ENCODE assay signal across 15 mouse cellular contexts in genomic region chr11:91131960-91132359, GRCm38 (mm10).
"Had no signal": no experiment of that assay in that cellular context is flagged by ENCODE, and none has a peak within 500 bp of the region (broad histone marks: within the 10 kb centered on the region; RNA-seq: fewer than 3 reads in every experiment).

No protein-coding gene starts in this region.

- H3K9ac ChIP-seq: kidney, embryonic 15.5 days; limb, embryonic 15.5 days; liver, embryonic 12.5 days; lung, embryonic 15.5 days; neural tube, embryonic 13.5 days; stomach, embryonic 15.5 days had no signal

- H3K27ac ChIP-seq: kidney, embryonic 15.5 days; limb, embryonic 15.5 days; liver, embryonic 12.5 days; lung, embryonic 15.5 days; macrophage; neural tube, embryonic 13.5 days; stomach, embryonic 15.5 days had no signal

- H3K9me3 ChIP-seq: kidney, embryonic 15.5 days; limb, embryonic 15.5 days; liver, embryonic 12.5 days; lung, embryonic 15.5 days; neural tube, embryonic 13.5 days; stomach, embryonic 15.5 days had no signal

- H3K36me3 ChIP-seq: kidney, embryonic 15.5 days; limb, embryonic 15.5 days; liver, embryonic 12.5 days; lung, embryonic 15.5 days; neural tube, embryonic 13.5 days; stomach, embryonic 15.5 days had no signal

- ATAC-seq: inflammation-experienced regulatory T-cells, adult 6 months; intestine, postnatal 0 days; liver, embryonic 12.5 days had no signal

- H3K27me3 ChIP-seq: kidney, embryonic 15.5 days; limb, embryonic 15.5 days; liver, embryonic 12.5 days; lung, embryonic 15.5 days; megakaryocyte, embryonic 14.5 days; neural tube, embryonic 13.5 days; stomach, embryonic 15.5 days had no signal

- H3K4me3 ChIP-seq: kidney, embryonic 15.5 days; limb, embryonic 15.5 days; liver, embryonic 12.5 days; lung, embryonic 15.5 days; megakaryocyte, embryonic 14.5 days; myocyte; neural tube, embryonic 13.5 days; stomach, embryonic 15.5 days had no signal

- H3K4me2 ChIP-seq: kidney, embryonic 15.5 days; limb, embryonic 15.5 days; liver, embryonic 12.5 days; lung, embryonic 15.5 days; neural tube, embryonic 13.5 days; stomach, embryonic 15.5 days had no signal

- DNase-seq: lung, postnatal 14 days; retina, postnatal 1 day; thymus, adult 2 months; thymus, postnatal 36 days had no signal

- H3K4me1 ChIP-seq: limb, embryonic 15.5 days; liver, embryonic 12.5 days; lung, embryonic 15.5 days; megakaryocyte, embryonic 14.5 days; stomach, embryonic 15.5 days had no signal
